Mouse (Mus musculus): ENCODE data around the gene Tlcd2. TPM values are rescaled to one million over a fixed set of nuclear protein-coding genes. Genes with fewer than 3 reads are reported as not detected.
A peak's percentile ranks its signal among the peaks of the same experiment; 100 is the strongest.

Tlcd2 gene
- polyA plus RNA-seq, 1 experiment from 2014 or later = 21.4 TPM

GRCm38 (mm10) chr11:75429019-75429705 is 32.4 kb upstream of the Tlcd2 start:
- peak overlapping the region; percentile 37; the same call in 1 of the 2 replicates for H3K27ac ChIP-seq
- H3K4me1 ChIP-seq = peaks cover 10% of the 10 kb centered on the region; the same call in 1 of the 2 replicates
- H3K36me3 ChIP-seq = peaks cover 24% of the 10 kb centered on the region
- H3K9me3 ChIP-seq (replicated peaks) = peaks cover 2% of the 10 kb centered on the region
- H3K27me3 ChIP-seq (replicated peaks) = peaks cover 4% of the 10 kb centered on the region; the same call in 1 of the 2 replicates
- WGBS (ENCODE audit: insufficient replicate concordance) = 35% methylated on average over 9 of the region's 9 CpGs
- H3K4me3 ChIP-seq = no peak overlapping the region
- no peak overlapping the region for H3K9ac ChIP-seq
- no peak for ATAC-seq
- H3K4me2 ChIP-seq = no peak overlapping the region

GRCm38 (mm10) chr11:75431307-75431706 is 30.2 kb upstream of the Tlcd2 start:
- no peak overlapping the region for H3K4me2 ChIP-seq
- peaks cover 10% of the 10 kb centered on the region; the same call in 1 of the 2 replicates for H3K4me1 ChIP-seq
- no peak for ATAC-seq
- peaks cover 5% of the 10 kb centered on the region for H3K9me3 ChIP-seq (replicated peaks)
- WGBS (ENCODE audit: insufficient replicate concordance) = 73% methylated on average over 11 of the region's 11 CpGs
- H3K4me3 ChIP-seq = no peak overlapping the region
- no peaks in the 10 kb centered on the region for H3K27me3 ChIP-seq (replicated peaks)
- peaks cover 46% of the 10 kb centered on the region for H3K36me3 ChIP-seq
- no peak overlapping the region for H3K27ac ChIP-seq
- H3K9ac ChIP-seq = no peak overlapping the region

- peaks cover 5% of the 10 kb centered on the region for H3K9me3 ChIP-seq (replicated peaks)
- no peak for ATAC-seq
- no peak overlapping the region for H3K4me2 ChIP-seq
- H3K4me1 ChIP-seq = 0 out of 2 replicates have a peak, but pooled peaks cover 3% of the 10 kb centered on the region
- H3K4me3 ChIP-seq = no peak overlapping the region
- H3K27me3 ChIP-seq (replicated peaks) = no peaks in the 10 kb centered on the region
- no peak overlapping the region for H3K9ac ChIP-seq
- WGBS (ENCODE audit: insufficient replicate concordance) = 83% methylated on average over 5 of the region's 5 CpGs
- peaks cover 53% of the 10 kb centered on the region for H3K36me3 ChIP-seq
- H3K27ac ChIP-seq = no peak overlapping the region
These were observed 27.4 kb upstream of the Tlcd2 start for GRCm38 (mm10) chr11:75434138-75434537.

GRCm38 (mm10) chr11:75438194-75438593 is 23.3 kb upstream of the Tlcd2 start:
- Histone ChIP-seq H3K27ac (peak overlapping the region; percentile 65; the same call in 1 of the 2 replicates), H3K4me3 (peak overlapping the region; percentile 41)

GRCm38 (mm10) chr11:75438804-75439203 is 22.7 kb upstream of the Tlcd2 start:
- ATAC-seq = no peak
- peak overlapping the region; percentile 30 for H3K4me2 ChIP-seq

More at GRCm38 (mm10) chr11:75438194-75438593, 23.3 kb upstream of the Tlcd2 start:
- Histone ChIP-seq H3K9ac (no peak overlapping the region; the same call in 1 of the 2 replicates), H3K9me3 (replicated peaks) (peaks cover 5% of the 10 kb centered on the region), H3K4me1 (peaks cover 2% of the 10 kb centered on the region; the same call in 1 of the 2 replicates), H3K36me3 (peaks cover 64% of the 10 kb centered on the region), H3K27me3 (replicated peaks) (no peaks in the 10 kb centered on the region), H3K4me2 (peak overlapping the region; percentile 30)
- ATAC-seq = no peak
- 53% methylated on average over 13 of the region's 13 CpGs for WGBS (ENCODE audit: insufficient replicate concordance)

GRCm38 (mm10) chr11:75439363-75439762 is 22.2 kb upstream of the Tlcd2 start, which contains the start of gene Serpinf2:
Gene Serpinf2, minus strand, starts transcription at chr11:75439591.
- Histone ChIP-seq H3K9me3 (replicated peaks) (peaks cover 1% of the 10 kb centered on the region), H3K27me3 (replicated peaks) (no peaks in the 10 kb centered on the region), H3K4me3 (peak within 1 kb of the TSS; percentile 41), H3K4me2 (peak within 1 kb of the TSS; percentile 30), H3K9ac (peak within 1 kb of the TSS; percentile 8; the same call in 1 of the 2 replicates), H3K36me3 (peaks cover 69% of the 10 kb centered on the region), H3K27ac (peak within 1 kb of the TSS; percentile 65), H3K4me1 (peaks cover 11% of the 10 kb centered on the region; the same call in 1 of the 2 replicates)
- WGBS (ENCODE audit: insufficient replicate concordance) = 71% methylated on average over 6 of the region's 6 CpGs
- ATAC-seq = peak; percentile 55

More at GRCm38 (mm10) chr11:75438804-75439203, 22.7 kb upstream of the Tlcd2 start:
- Histone ChIP-seq H3K27ac (peak overlapping the region; percentile 65), H3K4me3 (peak overlapping the region; percentile 41), H3K9me3 (replicated peaks) (peaks cover 5% of the 10 kb centered on the region), H3K9ac (peak overlapping the region; percentile 8; the same call in 1 of the 2 replicates), H3K4me1 (peaks cover 5% of the 10 kb centered on the region; the same call in 1 of the 2 replicates), H3K27me3 (replicated peaks) (no peaks in the 10 kb centered on the region), H3K36me3 (peaks cover 68% of the 10 kb centered on the region)
- WGBS (ENCODE audit: insufficient replicate concordance) = 82% methylated on average over 3 of the region's 3 CpGs

GRCm38 (mm10) chr11:75439951-75440350 is 21.6 kb upstream of the Tlcd2 start:
- Histone ChIP-seq H3K27me3 (replicated peaks) (no peaks in the 10 kb centered on the region), H3K27ac (peak overlapping the region; percentile 18; the same call in 1 of the 2 replicates), H3K4me3 (no peak overlapping the region), H3K4me2 (no peak overlapping the region), H3K9ac (no peak overlapping the region), H3K36me3 (peaks cover 69% of the 10 kb centered on the region), H3K4me1 (peaks cover 17% of the 10 kb centered on the region), H3K9me3 (replicated peaks) (no peaks in the 10 kb centered on the region)
- ATAC-seq = no peak
- WGBS (ENCODE audit: insufficient replicate concordance) = 65% methylated on average over 3 of the region's 3 CpGs

- Histone ChIP-seq H3K9ac (no peak overlapping the region), H3K27me3 (replicated peaks) (no peaks in the 10 kb centered on the region), H3K27ac (peak overlapping the region; percentile 47; the same call in 1 of the 2 replicates), H3K4me2 (no peak overlapping the region), H3K36me3 (peaks cover 69% of the 10 kb centered on the region), H3K4me3 (no peak overlapping the region), H3K4me1 (peaks cover 26% of the 10 kb centered on the region), H3K9me3 (replicated peaks) (no peaks in the 10 kb centered on the region)
- ATAC-seq = no peak
- WGBS (ENCODE audit: insufficient replicate concordance) = 82% methylated on average over 7 of the region's 7 CpGs
These were observed 20.5 kb upstream of the Tlcd2 start for GRCm38 (mm10) chr11:75441034-75441433.

GRCm38 (mm10) chr11:75441601-75442000 is 19.9 kb upstream of the Tlcd2 start:
- WGBS (ENCODE audit: insufficient replicate concordance) = 92% methylated on average over 16 of the region's 16 CpGs
- Histone ChIP-seq H3K9ac (no peak overlapping the region), H3K4me2 (no peak overlapping the region), H3K4me3 (no peak overlapping the region), H3K36me3 (peaks cover 69% of the 10 kb centered on the region), H3K27me3 (replicated peaks) (no peaks in the 10 kb centered on the region), H3K9me3 (replicated peaks) (no peaks in the 10 kb centered on the region), H3K4me1 (peaks cover 26% of the 10 kb centered on the region), H3K27ac (peak overlapping the region; percentile 47; the same call in 1 of the 2 replicates)
- ATAC-seq = no peak

- Histone ChIP-seq H3K27ac (peak overlapping the region; percentile 61), H3K27me3 (replicated peaks) (no peaks in the 10 kb centered on the region), H3K9me3 (replicated peaks) (no peaks in the 10 kb centered on the region), H3K4me2 (0 out of 2 replicates have a peak overlapping the region, but pooled peaks have one; percentile 4), H3K4me3 (no peak overlapping the region), H3K4me1 (peaks cover 44% of the 10 kb centered on the region), H3K36me3 (peaks cover 86% of the 10 kb centered on the region), H3K9ac (no peak overlapping the region)
- WGBS (ENCODE audit: insufficient replicate concordance) = 79% methylated on average over 8 of the region's 8 CpGs
- ATAC-seq = peak; percentile 70
These were observed 17.8 kb upstream of the Tlcd2 start for GRCm38 (mm10) chr11:75443711-75444110.

GRCm38 (mm10) chr11:75448575-75448974 is 12.9 kb upstream of the Tlcd2 start:
- H3K4me3 ChIP-seq = peak overlapping the region; percentile 58
- peak overlapping the region; percentile 99 for H3K27ac ChIP-seq
- H3K9me3 ChIP-seq (replicated peaks) = no peaks in the 10 kb centered on the region
- WGBS (ENCODE audit: insufficient replicate concordance) = 48% methylated on average over 3 of the region's 3 CpGs
- H3K4me1 ChIP-seq = peaks cover 87% of the 10 kb centered on the region
- H3K36me3 ChIP-seq = peaks cover 91% of the 10 kb centered on the region
- peak; percentile 33 for ATAC-seq
- no peaks in the 10 kb centered on the region for H3K27me3 ChIP-seq (replicated peaks)
- H3K9ac ChIP-seq = peak overlapping the region; percentile 79
- H3K4me2 ChIP-seq = peak overlapping the region; percentile 83

GRCm38 (mm10) chr11:75449695-75450094 is 11.8 kb upstream of the Tlcd2 start:
- whole genome bisulfite sequencing (ENCODE audit: insufficient replicate concordance) = 41% methylated on average over 7 of the region's 7 CpGs
- Histone ChIP-seq H3K9ac (peak overlapping the region; percentile 79), H3K9me3 (replicated peaks) (no peaks in the 10 kb centered on the region), H3K27me3 (replicated peaks) (no peaks in the 10 kb centered on the region), H3K4me3 (peak overlapping the region; percentile 58), H3K36me3 (peaks cover 79% of the 10 kb centered on the region), H3K27ac (peak overlapping the region; percentile 99), H3K4me1 (peaks cover 87% of the 10 kb centered on the region), H3K4me2 (peak overlapping the region; percentile 83)
- peak; percentile 72 for ATAC-seq
